Mouse (Mus musculus): Measurements from ENCODE around the gene Hrh1.

Gene Hrh1

DNA sequence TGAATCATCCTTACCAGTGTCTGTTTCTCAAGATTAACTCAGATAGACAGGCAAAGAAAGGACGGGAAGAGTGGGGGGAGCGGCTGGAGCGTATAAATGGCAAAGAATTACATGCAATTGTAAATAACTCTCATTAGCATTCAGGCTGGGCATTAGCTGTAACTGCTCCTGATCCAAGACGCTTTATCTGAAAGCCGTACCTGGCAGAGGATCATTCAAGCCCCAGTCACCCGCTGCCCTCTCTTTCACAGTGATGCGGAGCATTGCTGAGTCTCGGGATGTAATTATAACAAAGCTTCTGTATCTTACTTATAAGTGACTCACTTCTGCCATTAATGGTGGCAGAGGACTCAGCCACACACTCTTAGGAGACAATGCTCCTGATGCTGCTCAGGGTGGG, 3.1 kb downstream of the Hrh1 start:
- POLR2A ChIA-PET: no interaction called here
- CTCF ChIA-PET: interaction anchor here in 1 of 4 experiments (0.6 kb wide), 1 partner anchor 936 kb away, joined by 4 read pairs; no protein-coding TSS in a partner anchor

GRCm38 (mm10) chr6:114402161-114402560, 4.4 kb downstream of the Hrh1 start:
- POLR2A ChIA-PET: interaction anchor here in 1 of 4 experiments (1.0 kb wide), 1 partner anchor 63 kb away, joined by 3 read pairs; no protein-coding TSS in a partner anchor
- CTCF ChIA-PET: interaction anchor here (0.6 to 1.1 kb wide), 29 partner anchors 9 to 664 kb away, joined by 3 to 6 read pairs (median 3); no protein-coding TSS in a partner anchor

- CTCF ChIA-PET: interaction anchor here in 2 of 4 experiments (0.5 to 0.9 kb wide), 3 partner anchors 37 to 758 kb away, joined by 4 to 6 read pairs (median 4); no protein-coding TSS in a partner anchor
- POLR2A ChIA-PET: interaction anchor here in 1 of 4 experiments (0.6 to 0.7 kb wide), 2 partner anchors 895 to 919 kb away, joined by 3 read pairs; no protein-coding TSS in a partner anchor
Measured at GRCm38 (mm10) chr6:114403632-114404031, 5.9 kb downstream of the Hrh1 start.

DNA sequence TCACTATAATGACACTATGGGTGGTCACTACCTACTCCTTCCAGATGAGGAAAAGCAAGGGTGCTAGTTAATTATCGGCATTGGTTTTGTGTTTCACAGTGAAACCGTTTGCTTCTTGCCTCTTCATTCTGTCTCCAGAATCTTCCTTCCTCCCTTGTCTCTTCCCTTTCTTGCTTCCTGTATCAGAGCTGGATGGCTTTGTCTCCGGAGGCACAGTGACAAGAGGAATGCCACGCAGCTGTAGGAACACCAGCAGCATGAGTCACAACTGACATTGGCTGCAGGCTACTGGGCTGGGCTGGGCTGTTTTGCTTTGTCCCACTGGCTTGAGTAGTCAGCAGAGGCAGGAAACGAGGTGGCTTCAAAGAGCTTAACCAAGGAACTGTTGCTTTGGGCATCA, 6.4 kb downstream of the Hrh1 start:
- ChIA-PET POLR2A (interaction anchor here in 1 of 4 experiments (0.6 to 0.7 kb wide), 2 partner anchors 894 to 918 kb away, joined by 3 read pairs; no protein-coding TSS in a partner anchor), CTCF (interaction anchor here in 2 of 4 experiments (0.7 to 0.9 kb wide), 2 partner anchors 154 to 759 kb away, joined by 3 to 6 read pairs; no protein-coding TSS in a partner anchor)

DNA sequence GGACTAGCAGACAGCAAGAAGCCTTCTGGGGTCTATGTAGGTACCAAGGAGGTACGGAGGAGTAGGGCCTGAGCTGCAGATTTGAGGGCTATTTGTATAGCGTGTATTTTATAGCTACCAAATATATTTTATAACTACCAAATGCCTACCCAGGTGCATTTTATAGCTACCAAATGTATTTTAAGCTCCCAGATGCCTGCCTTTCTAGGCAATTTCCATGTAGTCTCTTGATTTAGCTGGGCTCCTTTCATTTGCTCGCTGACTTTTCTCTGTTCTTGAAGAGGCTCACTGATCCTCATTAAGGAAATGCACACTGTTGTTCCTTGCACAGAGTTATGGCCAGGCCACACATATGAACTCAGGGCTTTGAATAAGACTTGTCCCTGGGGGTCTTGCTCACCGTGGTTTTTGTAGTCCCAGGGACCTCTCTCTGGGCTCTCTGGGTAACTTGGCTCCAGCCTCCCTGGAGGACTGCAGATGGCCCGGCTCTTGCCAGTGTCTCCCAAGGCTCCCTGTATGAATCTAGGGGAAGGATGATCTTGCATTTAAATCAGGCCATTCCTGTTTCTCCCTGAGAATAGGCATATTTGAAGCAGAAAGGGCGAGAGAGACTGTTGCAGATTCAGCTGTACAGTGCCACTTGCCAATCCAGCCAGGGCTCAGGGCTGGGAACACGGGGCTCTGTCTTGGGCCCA, 7.2 kb downstream of the Hrh1 start:
- ChIA-PET CTCF (interaction anchor here in 1 of 4 experiments (0.8 to 0.9 kb wide), 2 partner anchors 57 to 155 kb away, joined by 3 to 4 read pairs; no protein-coding TSS in a partner anchor), POLR2A (no interaction called here)

DNA sequence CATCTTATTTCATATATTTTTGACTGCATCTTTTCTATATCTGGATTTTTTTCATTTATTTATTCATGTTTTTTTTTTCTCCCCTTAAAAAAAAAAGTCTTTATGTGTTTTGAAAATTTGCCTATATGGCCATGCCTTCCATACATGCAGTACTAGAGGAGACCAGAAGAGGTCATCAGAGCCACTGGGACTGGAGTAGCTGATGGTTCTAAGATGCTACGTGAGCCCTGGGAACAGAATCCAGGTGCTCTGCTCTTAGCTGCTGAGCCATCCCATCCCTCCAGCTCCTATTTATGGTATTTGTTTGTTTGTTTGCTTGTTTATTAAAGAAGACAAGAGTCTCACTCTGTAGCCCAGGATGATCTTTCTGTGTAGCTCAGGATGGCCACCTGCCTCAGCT, 8.9 kb downstream of the Hrh1 start:
- ChIA-PET POLR2A (interaction anchor here in 3 of 4 experiments (0.6 to 1.3 kb wide), 4 partner anchors 9 to 47 kb away, joined by 3 to 5 read pairs (median 3); no protein-coding TSS in a partner anchor), CTCF (interaction anchor here (0.5 to 3.2 kb wide), 25 partner anchors 8 to 924 kb away, joined by 3 to 23 read pairs (median 5); partner anchors contain the start of genes Hrh1 (in 3 of the 4) and Creld1 (in 1 of the 4))

DNA sequence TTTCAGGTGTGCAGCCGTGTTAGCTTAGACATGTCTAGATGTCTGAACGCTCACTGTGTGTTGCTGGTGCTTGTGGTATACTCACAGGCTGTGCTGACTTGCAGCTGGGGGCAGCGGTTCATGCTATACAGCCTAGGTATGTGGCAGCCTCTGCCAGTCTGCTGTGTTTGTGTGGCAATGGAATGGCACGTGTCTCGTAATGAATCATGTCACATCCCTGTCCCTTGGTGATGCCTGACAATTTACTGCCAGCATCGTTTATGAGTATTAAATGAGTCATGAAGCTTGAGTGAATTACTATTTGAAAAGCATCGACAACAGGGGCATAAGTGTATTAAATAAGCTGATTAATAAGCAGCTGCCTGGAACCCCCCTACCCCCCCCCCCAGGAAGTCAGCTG, 9.3 kb downstream of the Hrh1 start:
- ChIA-PET CTCF (interaction anchor here (0.6 to 3.2 kb wide), 25 partner anchors 9 to 755 kb away, joined by 3 to 23 read pairs (median 5); partner anchors contain the start of gene Hrh1 (in 3 of the 4)), POLR2A (interaction anchor here in 3 of 4 experiments (0.6 to 1.3 kb wide), 5 partner anchors 10 to 51 kb away, joined by 3 to 5 read pairs (median 3); no protein-coding TSS in a partner anchor)

DNA sequence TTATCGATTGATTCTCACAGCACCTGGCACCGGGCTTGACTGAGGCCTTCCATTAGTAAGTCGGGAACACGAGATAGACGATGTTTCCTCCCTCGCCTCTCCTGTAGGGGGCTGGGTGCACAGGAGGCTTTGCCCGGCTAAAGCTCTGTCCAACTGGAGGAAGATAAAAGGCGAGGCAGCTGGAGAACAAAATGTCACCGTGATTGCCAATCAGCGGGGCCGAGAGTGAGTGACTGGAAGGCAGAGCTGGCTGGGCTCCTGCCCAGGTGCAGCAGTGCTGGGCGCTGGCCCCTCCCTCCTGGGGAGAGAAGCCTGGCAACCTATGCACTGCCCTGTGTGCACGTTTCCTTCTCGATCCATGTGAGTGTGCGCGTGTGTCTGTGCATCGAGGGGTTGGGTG, 10.5 kb downstream of the Hrh1 start:
- ChIA-PET POLR2A (no interaction called here), CTCF (interaction anchor here (0.6 to 3.2 kb wide), 12 partner anchors 9 to 882 kb away, joined by 3 to 23 read pairs (median 4); partner anchors contain the start of gene Hrh1 (in 2 of the 4))

GRCm38 (mm10) chr6:114411913-114412312, 14.2 kb downstream of the Hrh1 start:
- ChIA-PET POLR2A (no interaction called here), CTCF (interaction anchor here in 2 of 4 experiments (0.6 to 1.2 kb wide), 3 partner anchors 10 to 316 kb away, joined by 3 to 5 read pairs (median 3); no protein-coding TSS in a partner anchor)

GRCm38 (mm10) chr6:114414510-114414909, 16.8 kb downstream of the Hrh1 start:
- POLR2A ChIA-PET: no interaction called here
- CTCF ChIA-PET: interaction anchor here in 1 of 4 experiments (1.1 kb wide), 1 partner anchor 13 kb away, joined by 3 read pairs; no protein-coding TSS in a partner anchor

- ChIA-PET POLR2A (interaction anchor here in 1 of 4 experiments (1.3 kb wide), 1 partner anchor 12 kb away, joined by 3 read pairs; no protein-coding TSS in a partner anchor), CTCF (interaction anchor here in 3 of 4 experiments (0.9 to 2.8 kb wide), 3 partner anchors 10 to 16 kb away, joined by 4 to 6 read pairs (median 5); no protein-coding TSS in a partner anchor)
Measured at GRCm38 (mm10) chr6:114418037-114418436, 20.3 kb downstream of the Hrh1 start.

- CTCF ChIA-PET: interaction anchor here in 1 of 4 experiments (1.4 kb wide), 1 partner anchor 19 kb away, joined by 4 read pairs; no protein-coding TSS in a partner anchor
- POLR2A ChIA-PET: no interaction called here
Measured at GRCm38 (mm10) chr6:114421061-114421460, 23.3 kb downstream of the Hrh1 start.

GRCm38 (mm10) chr6:114423051-114423676, 25.4 kb downstream of the Hrh1 start:
- POLR2A ChIA-PET: no interaction called here
- CTCF ChIA-PET: interaction anchor here in 3 of 4 experiments (0.5 to 0.9 kb wide), 4 partner anchors 56 to 921 kb away, joined by 3 read pairs; no protein-coding TSS in a partner anchor

DNA sequence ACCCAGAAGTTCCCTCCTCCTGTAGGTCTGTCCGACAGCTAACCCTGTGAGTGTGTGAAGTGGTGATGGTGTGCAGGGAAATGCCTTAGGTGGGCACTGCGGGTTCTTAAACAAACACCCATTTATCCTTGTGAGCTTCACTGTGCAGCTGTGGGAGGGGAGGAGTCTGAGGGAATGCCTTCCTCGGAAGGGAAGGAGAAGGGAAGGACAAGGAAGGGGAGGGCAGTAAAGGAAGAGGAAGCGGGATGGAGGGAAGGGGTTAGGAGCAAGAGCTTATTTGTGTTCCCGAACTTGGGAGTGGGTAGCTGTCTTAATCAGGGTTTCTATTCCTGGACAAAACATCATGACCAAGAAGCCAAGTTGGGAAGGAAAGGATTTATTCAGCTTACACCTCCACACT, 27.6 kb downstream of the Hrh1 start:
- ChIA-PET POLR2A (interaction anchor here in 2 of 4 experiments (0.7 to 1.1 kb wide), 2 partner anchors 15 to 300 kb away, joined by 3 read pairs; no protein-coding TSS in a partner anchor), CTCF (interaction anchor here in 2 of 4 experiments (0.9 to 1.1 kb wide), 2 partner anchors 16 to 23 kb away, joined by 3 read pairs; no protein-coding TSS in a partner anchor)

GRCm38 (mm10) chr6:114427641-114428040, 29.9 kb downstream of the Hrh1 start:
- ChIA-PET POLR2A (no interaction called here), CTCF (interaction anchor here in 1 of 4 experiments (0.6 kb wide), 1 partner anchor 1343 kb away, joined by 9 read pairs; no protein-coding TSS in a partner anchor)

GRCm38 (mm10) chr6:114428831-114429230, 31.1 kb downstream of the Hrh1 start:
- ChIA-PET POLR2A (no interaction called here), CTCF (interaction anchor here in 3 of 4 experiments (0.5 to 1.8 kb wide), 5 partner anchors 22 to 798 kb away, joined by 3 to 4 read pairs (median 3); partner anchors contain the start of gene Gm17482 (in 1 of the 3))

DNA sequence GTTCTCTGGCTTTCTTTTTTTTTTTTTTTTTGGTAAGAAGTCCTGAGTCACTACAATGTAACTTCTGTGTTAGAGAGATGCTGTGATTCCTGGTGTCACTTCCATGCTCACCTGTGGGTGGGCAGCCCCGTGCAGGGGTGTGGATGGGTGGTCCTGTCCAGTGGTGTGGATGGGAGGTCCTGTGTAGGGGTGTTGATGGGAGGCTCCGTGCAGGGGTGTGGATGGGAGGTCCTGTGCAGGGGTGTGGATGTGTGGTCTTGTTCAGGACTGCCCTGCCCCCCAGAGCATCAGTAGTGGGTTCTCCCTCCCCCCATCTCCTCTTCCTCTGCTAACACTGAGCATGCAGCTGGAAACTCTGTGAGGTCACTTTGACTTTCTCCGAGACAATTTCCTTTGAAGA, 34.9 kb downstream of the Hrh1 start:
- POLR2A ChIA-PET: no interaction called here

DNA sequence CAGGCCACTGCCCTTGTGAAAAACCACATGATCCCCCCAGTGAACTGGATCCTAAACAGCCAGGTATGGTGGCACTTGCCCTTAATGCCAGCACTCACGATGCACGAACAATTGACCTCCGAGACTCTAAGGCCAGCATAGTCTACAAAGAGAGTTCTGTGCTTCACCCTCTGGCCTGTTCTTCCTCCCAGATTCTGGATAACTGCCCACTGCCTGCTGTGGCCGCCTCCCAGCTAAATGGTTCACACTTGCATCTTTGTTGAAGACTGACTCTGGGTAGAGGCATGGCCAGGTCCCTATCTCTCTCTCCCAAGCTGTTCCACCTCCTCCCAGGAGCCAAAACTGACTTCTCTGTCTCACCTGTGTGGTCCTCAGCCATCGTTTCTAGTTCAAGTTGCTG, 36.8 kb downstream of the Hrh1 start:
- ChIA-PET CTCF (interaction anchor here in 1 of 4 experiments (0.7 kb wide), 1 partner anchor 26 kb away, joined by 3 read pairs; no protein-coding TSS in a partner anchor), POLR2A (interaction anchor here in 2 of 4 experiments (0.5 to 0.6 kb wide), 2 partner anchors 60 to 107 kb away, joined by 4 read pairs; no protein-coding TSS in a partner anchor)

More for the DNA sequence above, 34.9 kb downstream of the Hrh1 start:
- CTCF ChIA-PET: interaction anchor here in 2 of 4 experiments (0.6 to 1.1 kb wide), 2 partner anchors 9 to 72 kb away, joined by 5 to 6 read pairs; no protein-coding TSS in a partner anchor
